ENCODE assay signal across 8 mouse cellular contexts in the genomic region with DNA sequence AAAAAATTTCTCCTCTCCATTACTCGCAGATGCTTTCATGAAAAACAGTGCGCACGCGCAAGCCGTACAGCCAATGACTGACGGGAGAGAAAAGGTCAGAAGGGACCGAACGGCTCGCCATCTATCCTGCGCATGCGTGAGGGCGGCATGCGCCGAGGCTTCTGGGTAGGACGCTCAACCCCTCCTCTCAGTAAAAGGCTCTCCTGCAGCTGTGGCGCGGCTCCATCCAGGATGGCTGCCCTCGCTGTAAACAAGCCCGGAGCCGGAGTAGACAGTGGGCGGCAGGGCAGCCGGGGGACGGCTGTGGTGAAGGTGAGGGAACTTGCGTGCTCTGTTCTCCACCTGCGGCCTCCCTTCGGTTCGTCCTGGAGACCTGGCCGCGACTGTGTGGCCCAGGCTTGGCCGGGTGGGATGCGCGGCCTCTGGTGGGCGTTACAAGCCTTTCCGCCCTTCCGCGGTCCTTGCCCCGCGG. TPM values are rescaled to one million over a fixed set of nuclear protein-coding genes. Genes with fewer than 3 reads are reported as not detected.
DNase-seq lines count a peak whose midpoint lies in the region; ATAC-seq and TF ChIP-seq lines count a peak whose summit lies in the region.

A gene (plus strand): TSS at position 148 of the 472 bp plus-strand sequence.

- H3K36me3 ChIP-seq in G1E (replicated peaks) = peaks cover 30% of the 10 kb centered on the region
- no peaks in the 10 kb centered on the region; the same call in 1 of the 2 replicates for H3K36me3 ChIP-seq in forebrain, embryonic 16.5 days (ENCODE audit: control insufficient read depth, insufficient read depth)
- peaks cover 15% of the 10 kb centered on the region for H3K36me3 ChIP-seq in lung, embryonic 14.5 days (ENCODE audit: insufficient read depth)
- peaks cover 10% of the 10 kb centered on the region for H3K36me3 ChIP-seq in thymus, adult 2 months (ENCODE audit: control insufficient read depth, insufficient read depth, low read length)

- DNase-seq in G1E (ENCODE audit: low spot score) = peak; percentile 87
- DNase-seq in cerebellum, adult 18-20 months = peak; percentile 98
- peak; percentile 93 to 94 for DNase-seq in heart, postnatal 36 days
- peak; percentile 95 to 98 for DNase-seq in layer of hippocampus, adult 2 months (ENCODE audit: low spot score in 2 of 2)
- peak; percentile 100 for DNase-seq in lung, embryonic 14.5 days
- peak; percentile 94 for DNase-seq in thymus, adult 2 months

- intact Hi-C loops in heart, postnatal 36 days (cut with DNase I) = no loop called here

- peak within 1 kb of the TSS; percentile 76 for H3K27ac ChIP-seq in forebrain, embryonic 16.5 days (ENCODE audit: low read length)
- peak within 1 kb of the TSS; percentile 91 for H3K27ac ChIP-seq in layer of hippocampus, adult 2 months
- H3K27ac ChIP-seq in lung, embryonic 14.5 days (ENCODE audit: low read depth) = peak within 1 kb of the TSS; percentile 82
- peak within 1 kb of the TSS; percentile 68 for H3K27ac ChIP-seq in olfactory bulb, adult 2 months (ENCODE audit: insufficient read depth, low read depth, low read length)
- peak within 1 kb of the TSS; percentile 66 for H3K27ac ChIP-seq in thymus, adult 2 months (ENCODE audit: control insufficient read depth, insufficient read depth, low read length)

- H3K9me3 ChIP-seq in G1E (replicated peaks) = no peaks in the 10 kb centered on the region
- no peaks in the 10 kb centered on the region for H3K9me3 ChIP-seq in forebrain, embryonic 16.5 days (ENCODE audit: control insufficient read depth, low read length)
- H3K9me3 ChIP-seq in lung, embryonic 14.5 days (ENCODE audit: low read depth, low read length) = no peaks in the 10 kb centered on the region

- WGBS in forebrain, embryonic 16.5 days = under 1% methylated on average over 38 of the region's 38 CpGs
- under 1% methylated on average over 38 of the region's 38 CpGs for WGBS in lung, embryonic 14.5 days
- WGBS in olfactory bulb, adult 2 months = under 1% methylated on average over 38 of the region's 38 CpGs
- 1% methylated on average over 38 of the region's 38 CpGs for WGBS in thymus, adult 2 months

- H3K9ac ChIP-seq in forebrain, embryonic 16.5 days (replicated peaks; ENCODE audit: low read depth, low read length) = peak within 1 kb of the TSS; percentile 97
- peak within 1 kb of the TSS; percentile 77 for H3K9ac ChIP-seq in lung, embryonic 14.5 days

- ATAC-seq in G1E (ENCODE audit: extremely low read depth, insufficient number of reproducible peaks, low FRiP score, poor library complexity, severe bottlenecking) = peak; percentile 94
- ATAC-seq in forebrain, embryonic 16.5 days = peak; percentile 98
- peak; percentile 99 for ATAC-seq in lung, embryonic 14.5 days (ENCODE audit: insufficient read depth)

- H3K27me3 ChIP-seq in G1E (ENCODE audit: insufficient read depth, low read length) = no peaks in the 10 kb centered on the region
- no peaks in the 10 kb centered on the region for H3K27me3 ChIP-seq in forebrain, embryonic 16.5 days (replicated peaks; ENCODE audit: control insufficient read depth, insufficient read depth, low read length)
- H3K27me3 ChIP-seq in lung, embryonic 14.5 days (ENCODE audit: insufficient read depth, low read length) = no peaks in the 10 kb centered on the region
- H3K27me3 ChIP-seq in thymus, adult 2 months (ENCODE audit: control insufficient read depth, insufficient read depth, low read length) = no peaks in the 10 kb centered on the region

- peak within 1 kb of the TSS; percentile 98 for H3K4me3 ChIP-seq in G1E (ENCODE audit: low read depth, low read length)
- H3K4me3 ChIP-seq in forebrain, embryonic 16.5 days (replicated peaks; ENCODE audit: low read length) = peak within 1 kb of the TSS; percentile 88
- peak within 1 kb of the TSS; percentile 67 for H3K4me3 ChIP-seq in layer of hippocampus, adult 2 months
- H3K4me3 ChIP-seq in lung, embryonic 14.5 days (ENCODE audit: low read depth, low read length) = peak within 1 kb of the TSS; percentile 63
- H3K4me3 ChIP-seq in olfactory bulb, adult 2 months (ENCODE audit: insufficient read depth, low read depth, low read length) = peak within 1 kb of the TSS; percentile 97
- peak within 1 kb of the TSS; percentile 82 for H3K4me3 ChIP-seq in thymus, adult 2 months (ENCODE audit: control insufficient read depth, insufficient read depth, low read length)

- peaks cover 13% of the 10 kb centered on the region for H3K4me1 ChIP-seq in G1E (ENCODE audit: insufficient read depth, low read depth, low read length)
- peaks cover 11% of the 10 kb centered on the region for H3K4me1 ChIP-seq in forebrain, embryonic 16.5 days (replicated peaks; ENCODE audit: control insufficient read depth, insufficient read depth, low read length)
- peaks cover 3% of the 10 kb centered on the region; the same call in 1 of the 2 replicates for H3K4me1 ChIP-seq in lung, embryonic 14.5 days (ENCODE audit: insufficient read depth)
- peaks cover 3% of the 10 kb centered on the region; the same call in 1 of the 2 replicates for H3K4me1 ChIP-seq in olfactory bulb, adult 2 months (ENCODE audit: control insufficient read depth, insufficient read depth, low read length)
- peaks cover 3% of the 10 kb centered on the region for H3K4me1 ChIP-seq in thymus, adult 2 months (replicated peaks; ENCODE audit: control insufficient read depth, insufficient read depth, low read length)

- peak; percentile 85 for TF ChIP-seq POLR2A in olfactory bulb, adult 2 months (IDR thresholded peaks at IDR 0.05; ENCODE audit: insufficient read depth, low read depth, low read length)
- TF ChIP-seq POLR2A in thymus, adult 2 months (IDR thresholded peaks at IDR 0.05; ENCODE audit: control insufficient read depth, extremely low read depth, insufficient read depth, low read length, poor library complexity) = peak; percentile 94

- H3K4me2 ChIP-seq in forebrain, embryonic 16.5 days (ENCODE audit: low read length) = peak within 1 kb of the TSS; percentile 77
- peak within 1 kb of the TSS; percentile 77 for H3K4me2 ChIP-seq in lung, embryonic 14.5 days

- no peak for TF ChIP-seq CTCF in G1E (IDR thresholded peaks at IDR 0.05; ENCODE audit: low read depth, low read length)
- TF ChIP-seq CTCF in layer of hippocampus, adult 2 months (conservative IDR thresholded peaks at IDR 0.05) = peak; percentile 50
- TF ChIP-seq CTCF in lung, embryonic 14.5 days (IDR thresholded peaks at IDR 0.05; ENCODE audit: low read depth) = peak; percentile 58
- no peak for TF ChIP-seq CTCF in olfactory bulb, adult 2 months (IDR thresholded peaks at IDR 0.05; ENCODE audit: insufficient read depth, low read depth, low read length)
- TF ChIP-seq CTCF in thymus, adult 2 months (IDR thresholded peaks at IDR 0.05; ENCODE audit: borderline replicate concordance, control insufficient read depth, extremely low read depth, insufficient read depth, low read length, poor library complexity) = peak; percentile 78; the same call in 1 of the 2 replicates

RNA-seq across cellular contexts. Expression of the gene that starts here (rescaled TPM):
- total RNA-seq in G1E (2014; fragmentation: Nextera tagmentation) (19.4 and 19.6 TPM in 2 replicates), G1E (2017) (28.3 and 29.6 TPM in 2 replicates)
- polyA plus RNA-seq in G1E (2012) = 0.87 and 1.3 TPM in 2 replicates
- 43.8 and 46.5 TPM in 2 replicates for polyA plus RNA-seq in forebrain, embryonic 16.5 days (2015; fragmentation: Nextera tagmentation; extraction: Ambion mirVana)
- total RNA-seq in heart, postnatal 36 days (2021) = 10 to 100 TPM; 23.4 to 23.8 TPM
- total RNA-seq in layer of hippocampus, adult 2 months (2021) = 10 to 100 TPM; 59.9 to 60.5 TPM
- polyA plus RNA-seq in lung, embryonic 14.5 days (2014; fragmentation: Nextera tagmentation; extraction: Ambion mirVana) = 19.2 TPM in 2 replicates
- not detected in 2 replicates for polyA plus RNA-seq in olfactory bulb, adult 2 months (2012; ENCODE audit: insufficient read depth, insufficient read length, low replicate concordance, missing spikeins)
- polyA plus RNA-seq in thymus, adult 2 months (2012; rRNA removed) = 3.2 and 3.5 TPM in 2 replicates

Comparison
In these comparisons a context has a peak if more than half of its experiments do, and no peak if none do; other contexts are left out.
1. Peak in every context shown above with its lines: DNase-seq, ATAC-seq, H3K4me3 ChIP-seq and H3K27ac ChIP-seq.
2. CTCF ChIP-seq: peak in layer of hippocampus, adult 2 months (single experiment), lung, embryonic 14.5 days (single experiment) and thymus, adult 2 months (single experiment); none in G1E (single experiment) and olfactory bulb, adult 2 months (single experiment).